Mouse (Mus musculus) E14TG2a.4 (cell line): Measurements from ENCODE around the gene Rbfox1.

Experiments
- CTCF ChIP-seq: conservative IDR thresholded peaks from 2 replicates; pipeline ENCODE4 v1.5.1; 2014; ENCODE audit warnings: low read length
- POU5F1 ChIP-seq: IDR thresholded peaks from 2 replicates; pipeline ENCODE4 v1.6.1; 2014; ENCODE audit warnings: low read length, borderline replicate concordance

- peak; percentile 52 for TF ChIP-seq CTCF
- no peak for TF ChIP-seq POU5F1
Measured at GRCm38 (mm10) chr16:7005478-7005877, 1120.3 kb downstream of the Rbfox1 start.
